Mouse (Mus musculus): ENCODE results near the gene Tnp2.
A peak's percentile ranks its signal among the peaks of the same experiment; 100 is the strongest.

Tnp2 gene

DNA sequence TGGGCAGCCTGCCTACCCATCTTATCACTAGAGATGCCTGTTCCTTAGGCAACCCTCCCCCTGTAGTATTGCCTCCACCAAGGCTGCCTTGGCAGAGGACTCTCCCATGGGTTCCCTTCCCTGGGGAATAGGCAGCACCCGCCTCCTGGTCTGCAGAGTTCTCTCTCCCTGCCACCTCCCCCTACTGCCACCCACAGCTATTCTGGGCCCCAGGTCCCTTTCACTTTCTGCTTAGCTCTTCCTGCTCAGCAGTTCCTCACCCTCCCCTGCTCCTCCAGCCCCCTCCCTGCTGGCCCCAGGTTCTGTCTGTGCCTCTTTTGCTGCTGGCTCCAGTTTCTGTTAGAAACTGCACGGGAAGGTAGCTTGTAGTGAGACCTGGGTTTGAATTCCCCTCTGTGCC is 18.8 kb downstream of the Tnp2 start:
- peak; percentile 17 for DNase-seq (ENCODE audit: low spot score)

DNA sequence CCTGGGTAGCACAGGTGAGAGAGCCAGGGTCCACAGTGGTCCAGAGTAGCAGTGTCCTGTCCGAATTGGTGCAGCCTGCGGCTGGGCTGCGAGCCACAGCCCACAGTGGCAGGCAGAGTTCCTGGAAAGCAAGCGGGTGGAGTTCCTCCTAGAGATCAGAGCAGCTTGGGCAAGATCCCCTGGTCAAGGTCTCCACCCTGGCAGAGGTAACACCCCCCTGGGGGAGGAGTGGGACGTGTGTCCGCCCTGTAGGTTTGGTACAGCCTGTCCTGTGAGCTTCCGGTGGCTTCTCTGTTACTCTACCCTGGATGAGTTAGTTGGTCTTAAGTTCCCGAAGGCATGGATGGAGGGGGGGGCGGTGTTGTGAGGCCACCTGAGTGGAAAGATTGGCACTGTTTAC is 19.6 kb downstream of the Tnp2 start:
- no peak for DNase-seq (ENCODE audit: low spot score)

DNA sequence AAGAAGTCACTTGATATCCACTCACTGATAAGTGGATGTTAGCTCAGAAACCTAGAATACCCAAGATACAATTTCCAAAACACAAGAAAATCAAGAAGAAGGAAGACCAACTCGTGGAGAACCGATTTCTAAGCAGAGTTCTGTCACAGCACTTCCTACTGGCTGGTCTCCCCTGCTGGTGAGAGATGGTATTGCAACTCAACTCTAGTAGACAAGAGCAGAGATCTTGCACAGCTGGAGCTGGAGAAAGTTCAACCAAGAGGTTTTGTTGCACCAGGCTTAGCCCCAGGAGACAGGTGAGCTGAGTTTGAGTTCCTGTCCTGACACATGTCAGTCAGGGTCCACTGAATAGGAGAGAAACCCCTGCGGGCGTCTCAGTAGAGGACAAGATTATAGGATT is 21.3 kb downstream of the Tnp2 start:
- DNase-seq (ENCODE audit: low spot score): peak; percentile 48

DNA sequence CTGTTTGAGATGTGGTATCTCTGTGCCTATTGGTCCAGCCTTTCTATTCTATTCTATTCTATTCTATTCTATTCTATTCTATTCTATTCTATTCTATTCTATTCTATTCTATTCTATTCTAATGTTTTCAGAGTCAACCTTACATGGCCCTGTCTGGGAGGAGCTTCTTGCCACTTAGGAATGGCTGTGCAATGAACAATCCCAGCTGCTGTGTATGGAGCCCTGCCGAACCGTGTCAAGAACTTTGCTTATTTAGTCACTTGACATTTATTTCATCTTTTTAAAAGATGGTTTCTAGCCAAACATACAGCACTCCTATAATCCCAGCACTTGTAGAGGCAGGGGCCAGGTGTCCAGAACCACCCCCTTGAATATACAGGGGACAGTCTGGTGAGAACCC is 24.1 kb downstream of the Tnp2 start:
- DNase-seq (ENCODE audit: low spot score): no peak

DNA sequence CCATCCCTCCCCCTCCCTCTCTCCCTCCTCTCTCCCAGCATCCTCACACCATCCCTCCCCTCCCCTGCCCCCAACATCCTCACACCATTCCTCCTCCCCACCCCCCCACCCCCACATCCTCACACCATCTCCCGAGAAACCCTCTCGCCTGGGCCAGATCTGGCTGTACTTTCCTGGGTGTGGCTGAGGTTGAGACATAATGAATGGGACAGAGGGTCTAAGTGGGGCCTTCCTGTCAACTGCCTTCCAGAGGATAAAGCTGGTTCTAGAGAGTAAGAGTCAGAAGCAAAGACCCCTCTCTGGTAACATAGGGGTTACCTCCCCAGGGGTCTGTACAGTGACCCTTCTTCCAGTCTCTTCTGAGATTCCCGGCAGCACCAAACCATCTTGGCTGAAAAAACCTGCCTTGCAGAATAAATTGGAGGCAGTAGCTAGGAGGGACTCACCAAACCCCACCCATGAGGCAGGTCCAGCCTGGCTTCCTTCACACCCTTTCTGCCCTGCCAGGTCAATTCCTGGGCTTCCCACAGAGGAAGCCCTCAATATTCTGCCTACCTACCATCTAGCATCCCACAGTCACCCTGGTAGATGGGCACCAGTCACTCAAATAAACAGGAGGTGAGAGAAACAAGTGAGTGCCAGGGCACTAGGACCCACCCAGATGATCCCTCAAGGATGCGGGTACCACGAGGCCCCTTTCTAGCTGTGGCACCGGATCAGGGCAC is 24.8 kb downstream of the Tnp2 start:
- no peak for DNase-seq (ENCODE audit: low spot score)

DNA sequence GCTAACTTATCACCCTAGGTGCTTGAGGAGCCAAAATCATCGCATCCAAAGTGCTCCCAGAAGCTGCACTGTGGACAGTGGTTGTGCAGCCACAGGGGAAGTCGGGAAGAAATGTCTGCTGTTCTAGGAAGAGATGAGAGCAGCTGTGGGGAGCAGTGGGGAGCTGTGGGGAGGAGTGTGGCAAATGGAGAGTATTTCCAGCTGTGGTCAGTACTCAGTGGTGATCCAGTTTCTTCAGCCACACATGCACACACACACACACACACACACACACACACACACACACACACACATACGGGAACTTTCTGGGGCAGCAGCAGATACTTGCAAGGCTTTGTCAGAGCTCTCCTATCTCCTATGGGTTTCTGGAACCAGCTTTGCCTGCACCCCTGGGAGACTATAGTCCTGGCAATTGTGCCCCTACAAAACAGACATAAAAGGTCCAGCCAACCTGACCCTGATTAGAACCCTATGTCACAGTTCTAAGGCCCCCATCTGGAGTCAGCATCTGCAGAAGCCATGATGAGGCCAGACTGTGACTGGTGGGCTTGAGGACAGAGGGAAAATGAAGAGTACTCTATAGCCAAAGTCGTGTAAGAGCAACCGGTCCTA is 25.8 kb downstream of the Tnp2 start:
- no peak for DNase-seq (ENCODE audit: low spot score)

DNA sequence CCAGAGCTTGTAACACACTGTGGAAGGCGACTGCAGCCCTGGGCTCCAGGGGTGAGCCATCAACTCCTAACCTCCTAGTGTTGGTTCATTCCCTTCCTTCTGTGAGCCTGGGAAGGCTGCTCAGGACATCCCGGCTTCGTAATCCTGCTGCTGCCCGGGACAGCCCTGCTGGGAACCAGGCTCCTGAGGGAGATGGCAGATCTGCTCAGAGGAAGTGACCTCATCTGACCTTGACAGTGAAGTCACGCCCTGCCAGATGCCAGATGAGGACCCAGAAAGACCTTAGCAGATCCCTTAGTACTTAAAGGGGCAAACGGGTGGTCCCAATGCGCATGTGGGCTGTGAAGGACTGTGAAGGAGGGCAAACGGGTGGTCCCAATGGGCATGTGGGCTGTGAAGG is 27.3 kb downstream of the Tnp2 start:
- DNase-seq (ENCODE audit: low spot score): no peak

DNA sequence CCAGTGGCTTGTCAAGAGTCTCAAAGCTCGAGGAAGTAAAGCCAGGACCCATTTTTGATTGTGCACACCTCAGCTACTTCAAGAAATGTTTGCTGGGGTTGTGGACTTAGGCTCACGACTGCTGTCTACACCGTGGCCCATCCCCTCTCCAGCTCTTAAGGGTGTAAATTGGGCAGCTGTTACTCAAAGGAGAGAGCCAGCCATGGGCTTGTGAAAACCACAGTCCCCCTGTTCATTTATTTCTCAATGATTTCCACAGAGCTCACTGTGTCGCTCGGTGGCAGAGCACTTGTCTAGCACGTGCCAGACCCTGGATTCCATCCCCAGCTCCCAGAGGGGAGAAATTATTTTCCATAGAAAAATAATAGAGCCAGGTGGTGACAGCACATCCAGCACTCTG is 32.3 kb downstream of the Tnp2 start:
- no peak for DNase-seq (ENCODE audit: low spot score)

DNA sequence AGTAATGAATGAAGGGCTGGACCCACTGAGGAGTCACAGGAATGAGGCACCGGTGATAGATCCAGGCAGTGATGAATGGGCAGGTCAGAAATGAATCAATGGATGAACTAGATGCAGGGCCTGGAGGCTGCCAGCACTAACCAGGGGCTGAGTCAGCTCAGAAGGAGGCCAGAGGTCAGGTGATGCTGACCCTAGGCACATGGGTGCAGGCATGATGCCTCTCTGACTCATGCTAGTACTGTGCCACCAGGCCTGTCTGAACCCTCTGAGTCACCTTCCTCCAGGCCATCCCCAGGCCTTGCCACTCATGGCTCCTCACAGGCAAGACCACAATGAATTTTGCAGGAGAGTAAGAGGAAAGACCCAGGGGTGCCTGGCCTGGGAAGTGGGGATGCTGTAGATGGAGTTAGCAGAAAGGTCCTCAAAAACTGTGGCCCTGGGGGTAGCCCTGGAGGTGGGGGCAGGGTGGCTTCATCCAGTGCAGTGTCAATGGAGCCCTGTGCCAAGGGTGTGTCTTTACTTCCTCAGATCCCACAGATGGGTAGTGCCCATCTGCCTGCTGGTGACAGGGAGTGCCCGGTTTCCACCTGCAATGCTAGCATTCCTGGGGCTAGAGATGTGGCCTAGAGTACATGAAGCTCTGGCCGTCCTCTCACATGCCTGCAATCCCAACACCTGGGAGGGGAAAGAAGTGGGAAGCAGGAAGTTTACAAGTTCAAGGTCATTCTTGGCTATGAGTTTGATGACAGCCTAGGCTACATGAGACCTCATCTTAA is 33.8 kb downstream of the Tnp2 start:
- DNase-seq (ENCODE audit: low spot score): no peak

DNA sequence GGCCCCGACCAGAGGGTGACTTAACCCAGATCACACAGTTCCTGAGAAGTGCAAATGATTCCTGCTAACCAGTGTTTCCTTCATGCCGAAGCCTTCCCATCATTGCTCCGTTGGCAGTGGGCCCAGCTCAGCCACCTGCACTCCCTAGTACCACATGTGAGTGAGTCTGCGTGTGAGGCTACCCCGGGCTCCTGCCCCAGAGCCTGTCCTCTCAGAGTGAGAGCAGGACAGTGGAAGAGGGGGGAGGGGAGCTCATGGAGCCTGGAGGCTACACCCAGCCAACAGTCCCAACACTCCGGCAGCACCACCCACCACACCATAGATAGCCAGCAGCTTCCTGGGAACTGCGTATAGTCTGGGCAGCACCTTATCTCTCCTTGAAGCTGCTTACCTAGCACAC is 38.6 kb downstream of the Tnp2 start:
- DNase-seq (ENCODE audit: low spot score): no peak

DNA sequence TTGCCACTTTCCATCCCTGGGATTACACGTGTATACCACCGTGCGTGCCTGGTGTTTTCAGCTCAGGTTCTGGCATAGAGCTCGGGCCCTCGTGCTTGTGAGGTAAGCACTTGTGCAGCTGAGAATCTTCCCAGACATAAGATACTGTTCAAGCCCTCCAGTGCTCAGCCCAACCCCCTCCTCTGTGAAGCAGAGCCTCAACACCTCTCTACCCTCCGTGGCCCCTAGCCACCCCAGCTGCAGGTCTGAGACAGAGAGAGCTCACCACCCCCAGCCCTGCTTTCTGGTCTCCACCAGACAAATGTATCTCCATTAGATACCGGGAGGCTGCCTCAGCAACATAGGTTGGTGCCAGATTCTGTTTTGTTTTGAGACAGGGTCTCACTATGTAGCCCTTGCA is 39.2 kb downstream of the Tnp2 start:
- no peak for DNase-seq (ENCODE audit: low spot score)

DNA sequence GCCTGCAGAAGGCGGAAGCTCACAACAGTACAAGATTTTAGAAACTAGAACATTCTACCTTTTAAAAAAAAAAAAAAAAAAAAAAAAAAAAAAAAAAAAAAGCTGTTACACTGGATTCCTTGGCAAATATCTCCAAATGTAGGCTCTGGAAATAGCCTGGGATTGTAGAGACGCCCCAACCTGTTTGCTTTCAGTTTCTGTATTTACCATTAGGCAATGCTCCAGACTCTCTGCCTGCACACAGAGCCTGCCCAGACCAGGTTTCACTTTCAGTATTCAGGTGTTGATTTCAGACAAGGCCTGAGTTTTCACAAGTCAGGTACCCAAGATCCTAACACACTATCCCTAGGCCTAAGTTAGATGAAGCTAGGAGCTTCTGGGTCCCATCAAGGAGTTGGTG is 47.4 kb downstream of the Tnp2 start:
- DNase-seq (ENCODE audit: low spot score): peak; percentile 25

DNA sequence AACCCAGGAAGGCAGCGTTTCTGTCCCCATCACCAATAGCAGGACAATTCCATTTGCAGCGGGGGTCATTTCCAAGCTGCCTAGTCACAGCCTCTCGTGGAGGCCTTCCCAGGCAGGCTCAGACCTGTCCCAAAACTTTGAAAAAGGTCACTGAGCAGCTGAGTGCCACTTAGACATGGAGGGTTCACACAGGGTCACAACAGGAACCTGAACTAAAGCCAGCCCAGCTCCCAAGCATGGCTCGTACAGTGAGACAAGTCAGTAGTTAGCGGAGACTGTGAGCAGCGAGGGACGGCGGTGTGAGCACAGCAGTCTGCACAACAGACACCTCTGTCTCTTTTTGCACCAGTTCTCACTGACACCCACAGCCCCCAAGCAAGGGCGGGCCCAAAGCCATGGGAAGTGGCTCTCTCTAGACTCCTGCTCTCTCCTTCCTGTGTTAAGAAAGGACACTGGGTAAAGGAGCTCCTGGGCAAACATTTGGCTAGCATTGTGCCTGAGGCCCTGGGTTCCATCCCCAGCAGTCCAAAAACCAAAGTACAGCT is 48.5 kb downstream of the Tnp2 start:
- no peak for DNase-seq (ENCODE audit: low spot score)

DNA sequence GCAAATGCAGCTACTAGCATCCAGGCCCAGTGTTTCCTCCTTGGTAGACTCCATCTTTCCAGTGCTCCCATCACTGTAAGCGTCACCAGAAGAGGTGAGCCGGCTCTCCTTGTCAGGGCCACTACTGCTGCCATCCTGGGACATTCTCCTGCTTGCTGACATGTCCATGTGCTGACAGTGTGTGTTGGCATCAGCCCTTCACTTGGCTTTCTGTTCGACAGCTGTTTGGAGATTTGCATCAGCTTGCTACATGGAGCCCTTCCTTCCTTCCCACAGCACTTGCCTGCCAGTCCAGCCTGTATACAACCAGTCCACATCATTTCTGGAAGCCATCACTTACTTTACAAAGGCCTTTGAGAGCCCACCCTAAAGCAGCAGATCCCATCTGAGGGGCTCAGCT is 49.6 kb downstream of the Tnp2 start:
- DNase-seq (ENCODE audit: low spot score): no peak
